Mouse (Mus musculus): ENCODE measurements at regions not wholly inside any gene's neighbourhood (a gene's known extent, or its start where the extent isn't known, plus 50 kb on each side); places are given as distances from the start of the nearest gene placed in this dataset.

- TF ChIP-seq CTCF (IDR thresholded peaks at IDR 0.05; ENCODE audit: low read depth) (no peak), EP300 (IDR thresholded peaks at IDR 0.05; ENCODE audit: low read depth) (no peak)
Measured at GRCm38 (mm10) chr3:101167026-101167425, 56.9 kb upstream of the Ptgfrn start.

Measured in liver, embryonic 14.5 days (tissue).